ENCODE assay signal across 10 mouse cellular contexts in the genomic region with DNA sequence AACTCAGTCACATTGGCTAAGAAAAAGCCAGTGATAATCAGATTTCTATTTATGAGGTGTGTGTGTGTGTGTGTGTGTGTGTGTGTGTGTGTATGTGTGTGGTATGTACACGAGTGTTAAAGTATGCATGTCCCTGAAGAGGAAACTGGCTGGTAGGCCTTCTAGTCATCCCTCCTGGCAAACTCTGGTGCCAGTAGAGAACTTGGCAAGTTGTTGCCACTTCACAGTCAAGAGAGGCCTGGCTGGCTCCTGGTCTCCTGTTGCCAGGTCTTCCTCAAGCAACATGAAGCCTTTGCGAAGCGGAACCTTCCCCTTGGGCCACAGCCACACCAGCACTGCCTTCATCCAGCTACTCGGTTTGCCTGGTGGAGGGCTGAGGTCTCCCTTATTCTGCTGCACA. TPM values are rescaled to one million over a fixed set of nuclear protein-coding genes. Genes with fewer than 3 reads are reported as not detected.
DNase-seq lines count a peak whose midpoint lies in the region; ATAC-seq and TF ChIP-seq lines count a peak whose summit lies in the region.
"Had no signal": no experiment of that assay in that cellular context is flagged by ENCODE, and none has a peak within 500 bp of the region (broad histone marks: within the 10 kb centered on the region; RNA-seq: fewer than 3 reads in every experiment).

No protein-coding gene starts in this region.

- no peak overlapping the region for H3K4me2 ChIP-seq in lung, embryonic 16.5 days (ENCODE audit: low read depth, low read length)
- H3K4me2 ChIP-seq in kidney, embryonic 16.5 days (replicated peaks; ENCODE audit: low read depth, low read length): no peak overlapping the region
- H3K4me2 ChIP-seq: limb, embryonic 12.5 days had no signal

- no peak for TF ChIP-seq POLR2A in kidney, adult 2 months (IDR thresholded peaks at IDR 0.05; ENCODE audit: low read depth, low read length)

- no peak overlapping the region for H3K4me3 ChIP-seq in kidney, adult 2 months (ENCODE audit: insufficient read depth, low read depth, low read length)
- no peak overlapping the region for H3K4me3 ChIP-seq in lung, embryonic 16.5 days (ENCODE audit: low read length)
- H3K4me3 ChIP-seq in kidney, embryonic 16.5 days (ENCODE audit: low read length): no peak overlapping the region
- H3K4me3 ChIP-seq: limb, embryonic 12.5 days; myocyte had no signal

- no peaks in the 10 kb centered on the region for H3K36me3 ChIP-seq in kidney, adult 2 months (ENCODE audit: control insufficient read depth, insufficient read depth, low read length)
- H3K36me3 ChIP-seq in lung, embryonic 16.5 days (ENCODE audit: control insufficient read depth, insufficient read depth, low read length): no peaks in the 10 kb centered on the region; the same call in 1 of the 2 replicates
- H3K36me3 ChIP-seq in kidney, embryonic 16.5 days (ENCODE audit: insufficient read depth, low read length): no peaks in the 10 kb centered on the region

- DNase-seq in kidney, adult 2 months: peak; percentile 42
- DNase-seq in kidney, adult 8-10 months: no peak
- peak; percentile 24 to 34 for DNase-seq in cerebellum, adult 18-20 months
- DNase-seq in gastrocnemius, adult 8-10 months (ENCODE audit: low spot score in 2 of 2): peak; percentile 50 to 74
- DNase-seq in embryo, embryonic 10.5 days (ENCODE audit: low spot score): no peak
- DNase-seq in spleen, postnatal 10 days (ENCODE audit: low spot score in 2 of 2): no peak

- peaks cover 2% of the 10 kb centered on the region; the same call in 1 of the 2 replicates for H3K9me3 ChIP-seq in lung, embryonic 16.5 days (ENCODE audit: control insufficient read depth, low read length)
- no peaks in the 10 kb centered on the region; the same call in 1 of the 2 replicates for H3K9me3 ChIP-seq in kidney, embryonic 16.5 days (ENCODE audit: low read length)
- H3K9me3 ChIP-seq: limb, embryonic 12.5 days had no signal

- H3K27ac ChIP-seq in kidney, adult 2 months (ENCODE audit: insufficient read depth, low read depth, low read length): no peak overlapping the region
- no peak overlapping the region for H3K27ac ChIP-seq in lung, embryonic 16.5 days (ENCODE audit: low read length)
- H3K27ac ChIP-seq in kidney, embryonic 16.5 days (ENCODE audit: low read length): no peak overlapping the region
- H3K27ac ChIP-seq: limb, embryonic 12.5 days had no signal

- WGBS in kidney, adult 2 months: 68% methylated on average over 4 of the region's 4 CpGs
- 79% methylated on average over 4 of the region's 4 CpGs for WGBS in lung, embryonic 16.5 days
- WGBS in kidney, embryonic 16.5 days: 77% methylated on average over 4 of the region's 4 CpGs

- H3K9ac ChIP-seq in lung, embryonic 16.5 days (ENCODE audit: low read length): no peak overlapping the region
- H3K9ac ChIP-seq in kidney, embryonic 16.5 days (replicated peaks; ENCODE audit: low read length): no peak overlapping the region
- H3K9ac ChIP-seq: limb, embryonic 12.5 days had no signal

- no peaks in the 10 kb centered on the region for H3K27me3 ChIP-seq in kidney, adult 2 months (replicated peaks; ENCODE audit: control insufficient read depth, insufficient read depth, low read length)
- no peaks in the 10 kb centered on the region for H3K27me3 ChIP-seq in lung, embryonic 16.5 days (ENCODE audit: control insufficient read depth, insufficient read depth, low read depth, low read length)
- no peaks in the 10 kb centered on the region for H3K27me3 ChIP-seq in kidney, embryonic 16.5 days (ENCODE audit: insufficient read depth, low read length)
- H3K27me3 ChIP-seq: limb, embryonic 12.5 days had no signal

- peak; percentile 44 for ATAC-seq in lung, embryonic 16.5 days (ENCODE audit: low read depth)
- no peak for ATAC-seq in kidney, embryonic 16.5 days (ENCODE audit: low FRiP score, low TSS enrichment)

- H3K4me1 ChIP-seq in kidney, adult 2 months (ENCODE audit: control insufficient read depth, insufficient read depth, low read length): no peaks in the 10 kb centered on the region
- H3K4me1 ChIP-seq in lung, embryonic 16.5 days (replicated peaks; ENCODE audit: control insufficient read depth, insufficient read depth, low read length): peaks cover 15% of the 10 kb centered on the region
- H3K4me1 ChIP-seq in kidney, embryonic 16.5 days (ENCODE audit: insufficient read depth, low read length): peaks cover 15% of the 10 kb centered on the region

- no peak for TF ChIP-seq CTCF in kidney, adult 2 months (conservative IDR thresholded peaks at IDR 0.05; ENCODE audit: insufficient read depth, insufficient read length, low read depth, low read length)

RNA-seq across cellular contexts. Expression of gene Zfp618, which starts 44.9 kb away (rescaled TPM):
- 7.7 and 10.2 TPM in 2 replicates for polyA plus RNA-seq in kidney, adult 2 months (2012; rRNA removed)
- under 1 TPM; 0.10 to 0.20 (median 0.13) TPM for total RNA-seq in gastrocnemius, adult 8-10 months (2022)
- 26.7 TPM in 2 replicates for polyA plus RNA-seq in lung, embryonic 16.5 days (2015; fragmentation: Nextera tagmentation; extraction: Ambion mirVana)
- polyA plus RNA-seq in kidney, embryonic 16.5 days (2015; fragmentation: Nextera tagmentation; extraction: Ambion mirVana): 41.2 and 51.1 TPM in 2 replicates
- polyA plus RNA-seq: myocyte had no signal

Comparison
In these comparisons a context has a peak if more than half of its experiments do, and no peak if none do; other contexts are left out.
1. DNase-seq: peak in kidney, adult 2 months (single experiment), cerebellum, adult 18-20 months (2 of 2) and gastrocnemius, adult 8-10 months (2 of 2); none in kidney, adult 8-10 months (0 of 2), embryo, embryonic 10.5 days (single experiment) and spleen, postnatal 10 days (0 of 2).